Mouse (Mus musculus) ES-E14 (cell line): ENCODE results near the gene Map3k1. TPM values are rescaled to one million over a fixed set of nuclear protein-coding genes. Genes with fewer than 3 reads are reported as not detected.

Experiments used
- DNase-seq: peaks from one replicate; pipeline ENCODE4 v3.0.0-alpha.2; 2013; ENCODE audit warnings: low read depth, low spot score
- H3K27ac ChIP-seq: 2 replicates; pipeline ENCODE4 v1.5.1; 2012; ENCODE audit warnings: low read depth, mild to moderate bottlenecking, low read length, moderate library complexity, mixed read lengths; ENCODE audit not compliant: poor library complexity, insufficient read depth, severe bottlenecking
- H3K36me3 ChIP-seq: 2 replicates; pipeline ENCODE4 v1.6.1; 2012; ENCODE audit warnings: mild to moderate bottlenecking, low read length, moderate library complexity, mixed read lengths; ENCODE audit not compliant: control insufficient read depth, poor library complexity, insufficient read depth, severe bottlenecking
- H3K4me1 ChIP-seq, 2 experiments: fragments of 150-350 bp in 1 of 2; sonication (generic) in 1 of 2; 2 replicates each; pipeline ENCODE4 v1.6.1; 2012; ENCODE audit warnings: low read length in 2 of 2, mild to moderate bottlenecking in 1 of 2, mixed read lengths in 1 of 2; ENCODE audit not compliant: control insufficient read depth in 2 of 2, insufficient read depth in 2 of 2, poor library complexity in 1 of 2
- H3K4me3 ChIP-seq, 2 experiments: fragments of 150-350 bp in 1 of 2; sonication (generic) in 1 of 2; 2 replicates each; pipeline ENCODE4 v1.5.1; 2012; ENCODE audit warnings: low read length in 2 of 2, low read depth in 1 of 2, mild to moderate bottlenecking in 1 of 2, mixed read lengths in 1 of 2; ENCODE audit not compliant: insufficient read depth in 1 of 2, poor library complexity in 1 of 2, severe bottlenecking in 1 of 2
- H3K9ac ChIP-seq: 2 replicates; pipeline ENCODE4 v1.6.1; 2012; ENCODE audit warnings: low read depth, mild to moderate bottlenecking, low read length, mixed read lengths; ENCODE audit not compliant: poor library complexity, insufficient read depth, severe bottlenecking
- H3K9me3 ChIP-seq: fragments of 150-350 bp; sonication (generic); 2 replicates; pipeline ENCODE4 v1.6.1; 2012; ENCODE audit warnings: low read depth, mild to moderate bottlenecking, low read length; ENCODE audit not compliant: control insufficient read depth, insufficient read depth
- CHD2 ChIP-seq: IDR thresholded peaks from 2 replicates; pipeline ENCODE4 v1.6.1; 2014; ENCODE audit warnings: mild to moderate bottlenecking, low read depth, low read length, inconsistent platforms
- HCFC1 ChIP-seq: IDR thresholded peaks from 2 replicates; pipeline ENCODE4 v1.6.1; 2012; ENCODE audit warnings: low read length, inconsistent platforms, borderline replicate concordance; ENCODE audit not compliant: insufficient read depth
- MAFK ChIP-seq: IDR thresholded peaks from 2 replicates; pipeline ENCODE4 v1.6.1; 2014; ENCODE audit warnings: mild to moderate bottlenecking, low read depth, low read length, inconsistent platforms; ENCODE audit not compliant: insufficient read depth
- ZC3H11A ChIP-seq: IDR thresholded peaks from 2 replicates; pipeline ENCODE4 v1.6.1; 2012; ENCODE audit warnings: low read depth, mild to moderate bottlenecking, inconsistent platforms, low read length, borderline replicate concordance
- ZNF384 ChIP-seq: IDR thresholded peaks from 2 replicates; pipeline ENCODE4 v1.6.1; 2012; ENCODE audit warnings: low read depth, low read length, inconsistent platforms
- in situ Hi-C, 2 experiments: fragments of 600-800 bp; cut with MboI; formaldehyde crosslinking; loops; one replicate each; pipeline ENCODE4 v1.15.1; 2025; ENCODE audit warnings: low sequenced_read_pairs in 2 of 2, inconsistent platforms in 1 of 2; ENCODE audit not compliant: unreplicated experiment in 2 of 2
- total RNA-seq: library from RNA; depleted of rRNA; stranded (reverse); fragments of 300-350 nt; gene quantifications from 2 replicates; pipeline ENCODE4 v1.2.3, GENCODE M21; 2012

Gene Map3k1
- total RNA-seq, 1 experiment = 17.1 TPM

GRCm38 (mm10) chr13:111778606-111779005 is 30.2 kb downstream of the Map3k1 start:
- Histone ChIP-seq H3K4me3 (no peak overlapping the region), H3K36me3 (no peaks in the 10 kb centered on the region; the same call in 1 of the 2 replicates), H3K4me1 (no peaks in the 10 kb centered on the region; a peak in 1 of 4 replicates), H3K9me3 (no peaks in the 10 kb centered on the region), H3K9ac (no peak overlapping the region), H3K27ac (no peak overlapping the region)
- no peak for DNase-seq
- TF ChIP-seq ZC3H11A = no peak
- TF ChIP-seq CHD2 = no peak
- no peak for TF ChIP-seq HCFC1
- in situ Hi-C loops = loop anchor here in 1 of 2 experiments (25.0 kb wide), 1 partner anchor 759 kb away; no protein-coding TSS in a partner anchor

GRCm38 (mm10) chr13:111777865-111778264 is 30.9 kb downstream of the Map3k1 start:
- Histone ChIP-seq H3K4me1 (no peaks in the 10 kb centered on the region; a peak in 1 of 4 replicates), H3K9me3 (no peaks in the 10 kb centered on the region), H3K36me3 (no peaks in the 10 kb centered on the region; the same call in 1 of the 2 replicates), H3K27ac (no peak overlapping the region), H3K9ac (no peak overlapping the region), H3K4me3 (no peak overlapping the region)
- DNase-seq = no peak
- in situ Hi-C loops = loop anchor here in 1 of 2 experiments (25.0 kb wide), 1 partner anchor 759 kb away; no protein-coding TSS in a partner anchor
- no peak for TF ChIP-seq ZC3H11A
- no peak for TF ChIP-seq CHD2
- no peak for TF ChIP-seq MAFK
- TF ChIP-seq HCFC1 = no peak
- TF ChIP-seq ZNF384 = no peak

GRCm38 (mm10) chr13:111777179-111777578 is 31.6 kb downstream of the Map3k1 start:
- no peak overlapping the region for H3K4me3 ChIP-seq
- TF ChIP-seq MAFK (no peak), CHD2 (no peak)
- H3K9ac ChIP-seq = no peak overlapping the region
- no peak for DNase-seq
- H3K4me1 ChIP-seq = no peaks in the 10 kb centered on the region; a peak in 1 of 4 replicates
- peaks cover 4% of the 10 kb centered on the region; the same call in 1 of the 2 replicates for H3K36me3 ChIP-seq
- H3K9me3 ChIP-seq = no peaks in the 10 kb centered on the region
- in situ Hi-C loops = loop anchor here in 1 of 2 experiments (25.0 kb wide), 1 partner anchor 760 kb away; no protein-coding TSS in a partner anchor
- no peak overlapping the region for H3K27ac ChIP-seq

- no peak for TF ChIP-seq ZC3H11A
- no peak for TF ChIP-seq MAFK
- TF ChIP-seq CHD2 = no peak
- no peak for TF ChIP-seq ZNF384
- TF ChIP-seq HCFC1 = no peak
- Histone ChIP-seq H3K27ac (no peak overlapping the region), H3K36me3 (peaks cover 20% of the 10 kb centered on the region), H3K9ac (no peak overlapping the region), H3K9me3 (no peaks in the 10 kb centered on the region), H3K4me3 (no peak overlapping the region), H3K4me1 (no peaks in the 10 kb centered on the region; a peak in 1 of 4 replicates)
- no peak for DNase-seq
- in situ Hi-C loops = no loop called here
Measured at GRCm38 (mm10) chr13:111772075-111772474, 36.7 kb downstream of the Map3k1 start.

- in situ Hi-C loops = no loop called here
- Histone ChIP-seq H3K36me3 (peaks cover 21% of the 10 kb centered on the region), H3K9me3 (no peaks in the 10 kb centered on the region)
Measured at GRCm38 (mm10) chr13:111771232-111771631, 37.6 kb downstream of the Map3k1 start.

More at GRCm38 (mm10) chr13:111771232-111771631, 37.6 kb downstream of the Map3k1 start:
- no peak overlapping the region for H3K9ac ChIP-seq
- TF ChIP-seq MAFK (no peak), ZC3H11A (peak; percentile 55; the same call in 1 of the 2 replicates), HCFC1 (no peak), CHD2 (no peak)
- no peaks in the 10 kb centered on the region for H3K4me1 ChIP-seq
- H3K4me3 ChIP-seq = no peak overlapping the region
- H3K27ac ChIP-seq = no peak overlapping the region
- no peak for DNase-seq
